Mouse (Mus musculus) olfactory bulb, adult 2 months (tissue): ENCODE measurements at regions not wholly inside any gene's neighbourhood (a gene's known extent, or its start where the extent isn't known, plus 50 kb on each side); places are given as distances from the start of the nearest gene placed in this dataset.

Source experiments
- CTCF ChIP-seq: fragments of 200-500 bp; IDR thresholded peaks from 2 replicates; pipeline ENCODE4 v1.5.1; 2012; ENCODE audit warnings: low read depth, mild to moderate bottlenecking, low read length, moderate library complexity; ENCODE audit not compliant: insufficient read depth
- POLR2A ChIP-seq: fragments of 200-500 bp; IDR thresholded peaks from 2 replicates; pipeline ENCODE4 v1.6.1; 2012; ENCODE audit warnings: mild to moderate bottlenecking, low read depth, low read length, moderate library complexity; ENCODE audit not compliant: insufficient read depth

DNA sequence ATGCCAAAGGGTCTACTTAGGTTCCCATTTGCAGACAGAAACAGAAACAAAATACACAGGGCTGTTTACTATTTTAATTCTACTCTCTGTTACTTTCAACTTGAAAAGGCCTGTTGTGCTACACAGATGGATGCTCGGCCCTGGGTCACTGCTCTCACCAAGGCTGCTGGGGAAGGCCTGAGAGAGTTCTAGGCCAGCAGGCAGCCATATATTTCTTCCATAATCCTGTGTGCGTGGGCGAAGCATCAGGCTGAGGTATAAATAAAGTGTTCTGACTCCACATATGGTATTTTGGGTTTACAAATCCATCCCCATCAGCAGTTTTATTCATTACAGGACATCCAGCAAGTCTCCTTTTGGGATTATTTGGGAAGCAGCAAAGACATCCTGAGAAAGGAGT, 162.5 kb upstream of the Inhba start:
- no peak for TF ChIP-seq CTCF
- no peak for TF ChIP-seq POLR2A
